Mouse (Mus musculus): Measurements from ENCODE around the gene Dek.

- TF ChIP-seq CTCF (IDR thresholded peaks at IDR 0.05; ENCODE audit: borderline replicate concordance, insufficient read depth, low read depth, low read length) (no peak), POLR2A (IDR thresholded peaks at IDR 0.05; ENCODE audit: borderline replicate concordance, insufficient read depth, low read length) (no peak)
Measured at GRCm38 (mm10) chr13:47151060-47151459, 45.1 kb upstream of the Dek start.
